Mouse (Mus musculus) megakaryocyte, embryonic 14.5 days (primary cell): ENCODE data around the gene Ace2. TPM values are rescaled to one million over a fixed set of nuclear protein-coding genes. Genes with fewer than 3 reads are reported as not detected.

ENCODE experiments used
- H3K27me3 ChIP-seq: replicated peaks from 2 replicates; pipeline ENCODE3; 2012; ENCODE audit warnings: inconsistent platforms
- H3K36me3 ChIP-seq: replicated peaks from 2 replicates; pipeline ENCODE3; 2012; ENCODE audit warnings: low read length, inconsistent platforms, mixed read lengths
- H3K4me1 ChIP-seq: 2 replicates; pipeline ENCODE4 v1.6.1; 2012; ENCODE audit warnings: inconsistent platforms
- H3K4me3 ChIP-seq: replicated peaks from 2 replicates; pipeline ENCODE3; 2012; ENCODE audit warnings: moderate library complexity, mild to moderate bottlenecking, inconsistent platforms
- H3K9me3 ChIP-seq: 2 replicates; pipeline ENCODE4 v1.6.1; 2012; ENCODE audit warnings: inconsistent platforms
- FLI1 ChIP-seq: IDR thresholded peaks from 2 replicates; pipeline ENCODE4 v1.6.1; 2012; ENCODE audit warnings: low read length, inconsistent platforms, mixed read lengths
- GATA1 ChIP-seq: IDR thresholded peaks from 3 replicates; pipeline ENCODE4 v1.6.1; 2012; ENCODE audit warnings: mixed read lengths, low read length, inconsistent platforms, borderline replicate concordance
- polyA plus RNA-seq: library from polyadenylated mRNA; stranded (reverse); fragments of >175 nt; gene quantifications from 2 replicates; pipeline ENCODE4 v1.2.3, GENCODE M21; 2012; ENCODE audit warnings: low replicate concordance; ENCODE audit not compliant: insufficient read depth

Gene Ace2
- polyA plus RNA-seq, 1 experiment, result 0.02 TPM

DNA sequence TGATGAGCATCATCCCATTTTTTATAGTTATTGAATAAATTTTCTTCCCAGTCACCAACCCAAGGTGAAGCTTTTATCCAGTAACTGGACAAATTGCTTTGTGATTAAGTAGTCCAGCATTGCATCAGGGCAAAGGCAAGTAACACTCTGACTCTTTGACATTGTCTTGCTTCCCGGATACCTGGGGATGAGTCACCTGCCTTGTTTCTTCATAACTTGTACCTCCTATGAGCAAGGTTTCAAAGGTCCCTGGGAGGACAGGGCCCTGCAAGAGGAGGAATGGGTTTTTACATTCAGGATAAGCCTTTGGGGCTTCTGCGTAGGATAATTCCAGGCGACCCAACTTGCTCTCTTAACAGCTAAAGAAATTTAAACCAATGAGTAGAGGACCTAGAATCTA lies 15.2 kb upstream of the Ace2 start:
- 0 out of 2 replicates have a peak, but pooled peaks cover 3% of the 10 kb centered on the region for H3K4me1 ChIP-seq
- peaks cover 7% of the 10 kb centered on the region for H3K27me3 ChIP-seq
- TF ChIP-seq GATA1 (no peak), FLI1 (no peak)
- no peak overlapping the region for H3K4me3 ChIP-seq
- H3K36me3 ChIP-seq, result no peaks in the 10 kb centered on the region
- H3K9me3 ChIP-seq, result 0 out of 2 replicates have a peak, but pooled peaks cover 3% of the 10 kb centered on the region

DNA sequence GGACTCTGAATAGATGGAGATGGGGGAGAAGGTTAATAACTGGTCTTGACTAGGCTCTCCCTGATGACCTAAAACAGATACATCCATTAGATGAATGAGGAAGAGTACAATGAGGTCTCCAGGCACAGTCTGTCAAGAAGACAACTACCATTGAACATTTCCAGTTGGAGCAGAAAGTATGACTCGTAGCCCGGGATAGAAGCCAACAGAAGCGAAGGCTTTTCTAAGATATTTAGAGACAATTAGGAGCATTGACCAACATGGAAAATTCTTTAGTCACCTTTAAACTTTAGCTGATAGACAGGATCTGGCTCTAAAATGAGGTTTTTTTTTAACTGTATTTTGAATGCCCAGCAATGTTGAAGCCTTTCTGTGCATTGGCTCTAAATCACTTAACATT lies 5.6 kb upstream of the Ace2 start:
- Histone ChIP-seq H3K27me3 (peaks cover 10% of the 10 kb centered on the region), H3K4me3 (no peak overlapping the region), H3K9me3 (no peaks in the 10 kb centered on the region), H3K4me1 (no peaks in the 10 kb centered on the region), H3K36me3 (no peaks in the 10 kb centered on the region)
- TF ChIP-seq GATA1, result no peak
- no peak for TF ChIP-seq FLI1

DNA sequence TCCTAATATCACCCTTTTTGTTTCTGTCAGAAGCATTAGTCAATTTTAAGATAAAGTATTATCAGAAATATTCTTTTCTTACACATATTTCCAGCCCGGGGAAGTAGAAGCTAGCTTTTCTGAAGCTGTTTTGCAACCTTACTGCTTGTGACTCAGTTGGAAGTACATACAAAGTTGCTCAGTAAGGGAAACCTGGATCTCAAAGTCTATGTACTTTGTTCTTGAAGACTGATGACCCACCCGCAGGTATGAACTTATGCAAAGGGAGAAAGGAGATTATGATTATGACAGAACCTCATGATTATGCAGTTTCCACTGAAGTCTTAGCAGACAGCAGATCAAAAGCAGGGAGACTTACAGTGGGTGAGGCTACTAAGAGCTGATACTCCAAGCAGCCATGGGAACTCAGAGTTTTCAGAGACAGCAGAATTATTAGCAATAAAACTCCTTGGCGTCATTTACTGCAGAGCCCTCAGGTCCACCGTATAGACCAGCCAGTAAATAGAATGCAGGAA lies 3.8 kb upstream of the Ace2 start:
- Histone ChIP-seq H3K9me3 (no peaks in the 10 kb centered on the region), H3K4me1 (no peaks in the 10 kb centered on the region), H3K27me3 (peaks cover 9% of the 10 kb centered on the region), H3K36me3 (no peaks in the 10 kb centered on the region), H3K4me3 (no peak overlapping the region)
- TF ChIP-seq FLI1 (no peak), GATA1 (no peak)

DNA sequence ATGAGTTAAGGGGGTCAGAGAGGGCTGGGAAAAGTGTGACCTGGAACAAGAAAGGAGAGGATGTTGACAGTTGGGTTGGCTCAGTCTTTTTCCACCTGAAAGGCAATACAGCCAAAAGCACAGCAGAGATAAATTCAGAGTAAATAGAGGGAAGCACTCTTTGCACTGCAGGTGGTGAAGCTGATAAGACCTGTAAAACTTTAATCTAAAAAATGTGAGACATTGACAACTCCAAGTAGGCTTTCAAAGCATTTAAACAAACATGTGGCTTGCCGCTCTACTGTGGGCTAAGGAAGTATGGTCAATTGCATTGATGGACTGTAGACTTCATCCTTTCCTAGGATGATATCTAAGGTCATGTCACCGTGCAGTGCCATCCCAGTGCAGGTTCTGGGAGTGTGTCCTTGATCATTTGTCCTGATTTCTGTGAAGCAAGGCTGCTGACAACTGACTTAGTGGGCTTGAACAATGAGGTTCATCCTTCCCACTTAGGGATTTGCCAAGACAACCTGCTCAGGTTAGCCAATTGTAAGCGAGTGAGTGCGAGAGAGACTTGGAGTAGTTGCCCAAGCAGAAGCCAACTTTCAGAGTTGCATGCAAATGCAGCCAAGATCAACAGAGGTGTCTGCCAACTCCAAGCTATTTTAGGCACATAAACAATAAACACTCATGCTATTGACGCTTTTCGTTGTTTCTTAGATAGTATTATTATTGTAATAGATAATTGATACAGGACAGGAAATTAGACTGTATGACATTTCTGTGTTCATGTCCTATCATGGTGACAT lies 6.5 kb downstream of the Ace2 start:
- TF ChIP-seq FLI1 (no peak), GATA1 (no peak)
- Histone ChIP-seq H3K4me3 (no peak overlapping the region), H3K36me3 (no peaks in the 10 kb centered on the region), H3K9me3 (no peaks in the 10 kb centered on the region), H3K27me3 (peaks cover 7% of the 10 kb centered on the region), H3K4me1 (no peaks in the 10 kb centered on the region)

DNA sequence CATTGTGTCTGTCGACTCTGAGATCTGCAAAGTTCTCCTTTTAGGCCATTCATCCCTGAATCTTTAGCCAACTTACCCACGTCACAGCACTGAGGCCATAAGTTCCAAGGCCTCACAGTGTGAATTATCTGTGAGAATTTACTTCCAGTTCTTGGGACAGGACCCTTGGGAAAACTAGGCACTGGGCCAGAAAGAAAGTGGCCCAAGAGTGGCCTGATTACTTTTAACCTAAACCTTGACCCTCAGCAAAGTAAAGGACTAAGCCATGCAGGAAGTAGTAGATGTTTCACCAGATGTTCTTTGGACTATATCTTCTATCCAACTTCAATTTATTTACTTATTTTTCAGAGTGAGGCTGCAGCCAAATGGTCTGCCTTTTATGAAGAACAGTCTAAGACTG lies 13.6 kb downstream of the Ace2 start:
- peaks cover 3% of the 10 kb centered on the region for H3K27me3 ChIP-seq
- no peak for TF ChIP-seq GATA1
- TF ChIP-seq FLI1, result no peak
- H3K4me3 ChIP-seq, result no peak overlapping the region
- H3K9me3 ChIP-seq, result peaks cover 5% of the 10 kb centered on the region
- H3K36me3 ChIP-seq, result no peaks in the 10 kb centered on the region
- no peaks in the 10 kb centered on the region for H3K4me1 ChIP-seq

DNA sequence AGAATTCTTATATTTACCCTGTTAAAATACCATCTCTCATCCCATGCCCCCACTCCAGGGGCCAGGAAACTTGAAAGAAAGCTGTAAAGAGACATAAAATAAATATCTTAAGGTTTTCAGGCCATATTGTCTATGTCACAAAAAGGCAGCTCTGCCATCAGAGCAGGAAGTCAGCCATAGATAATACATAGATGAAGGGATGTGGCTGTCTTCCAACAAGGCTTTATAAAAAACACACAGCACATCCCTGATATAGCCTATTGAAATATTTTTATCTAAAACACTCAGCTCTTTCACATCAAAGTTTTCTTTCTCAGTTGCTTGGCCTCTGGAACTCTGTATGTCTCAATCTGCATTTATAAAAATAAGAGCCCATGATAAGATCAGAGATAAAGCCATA lies 14.5 kb downstream of the Ace2 start:
- Histone ChIP-seq H3K27me3 (peaks cover 3% of the 10 kb centered on the region), H3K9me3 (peaks cover 5% of the 10 kb centered on the region), H3K4me1 (no peaks in the 10 kb centered on the region), H3K36me3 (no peaks in the 10 kb centered on the region), H3K4me3 (no peak overlapping the region)
- no peak for TF ChIP-seq GATA1
- no peak for TF ChIP-seq FLI1

DNA sequence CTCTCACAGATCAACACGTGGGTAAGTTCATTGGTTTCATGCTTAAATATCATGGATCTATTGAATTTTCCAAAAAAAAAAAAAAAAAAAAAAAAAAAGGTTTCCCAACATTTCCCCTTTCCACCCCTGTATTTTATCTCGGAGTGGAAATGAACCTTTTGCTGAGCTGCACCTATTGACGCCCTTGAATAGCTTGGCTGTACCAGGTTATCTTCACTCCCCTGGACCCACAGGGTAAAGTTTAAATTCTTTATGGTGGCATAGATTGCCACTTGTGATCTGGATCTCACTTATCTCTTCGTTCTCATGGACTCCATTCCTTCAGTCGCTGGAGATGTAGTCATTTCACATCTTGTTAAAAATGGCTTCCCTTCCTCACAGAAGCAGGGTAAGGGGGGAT lies 15.5 kb downstream of the Ace2 start:
- Histone ChIP-seq H3K36me3 (no peaks in the 10 kb centered on the region), H3K4me1 (no peaks in the 10 kb centered on the region), H3K9me3 (peaks cover 5% of the 10 kb centered on the region), H3K4me3 (no peak overlapping the region), H3K27me3 (peaks cover 3% of the 10 kb centered on the region)
- TF ChIP-seq FLI1 (no peak), GATA1 (no peak)

DNA sequence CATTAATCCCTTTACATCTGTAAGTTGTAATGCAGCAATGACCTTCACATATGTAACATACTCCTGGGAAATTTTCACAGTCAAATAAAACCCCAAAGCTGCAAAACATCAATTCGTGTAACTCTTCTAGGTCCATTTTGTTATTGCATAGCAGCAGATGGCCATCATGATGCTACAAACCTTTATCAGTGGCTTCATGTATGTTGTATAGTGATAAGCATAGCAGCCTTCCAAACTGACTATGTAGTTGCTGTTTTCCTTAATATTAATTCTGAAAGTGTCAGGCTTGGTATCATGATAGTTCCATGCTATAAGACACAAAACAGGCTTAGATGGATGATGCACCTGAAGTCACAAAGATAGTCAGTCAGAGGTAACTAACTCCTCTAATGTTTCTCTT lies 25.5 kb downstream of the Ace2 start:
- Histone ChIP-seq H3K9me3 (no peaks in the 10 kb centered on the region), H3K4me3 (no peak overlapping the region), H3K4me1 (no peaks in the 10 kb centered on the region), H3K27me3 (peaks cover 3% of the 10 kb centered on the region), H3K36me3 (no peaks in the 10 kb centered on the region)
- TF ChIP-seq GATA1, result no peak
- TF ChIP-seq FLI1, result no peak

DNA sequence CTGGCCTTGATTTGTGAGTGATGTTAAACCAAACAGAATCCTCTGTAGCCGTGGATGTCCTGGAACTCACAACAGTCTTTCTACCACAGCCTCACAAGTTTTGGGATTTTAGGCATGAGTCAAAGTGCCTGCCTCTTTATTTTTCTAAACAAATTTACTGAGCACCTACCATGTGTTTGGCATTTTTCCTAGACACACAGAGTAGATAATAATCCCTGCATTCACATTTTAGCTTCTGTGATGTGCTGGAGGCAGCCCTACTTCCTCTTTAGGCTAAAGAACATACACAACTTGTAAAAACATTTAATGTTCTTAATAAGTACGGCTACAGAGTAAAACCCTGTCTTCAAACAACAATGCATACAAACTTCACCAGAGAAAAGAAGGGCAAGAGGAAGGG lies 31.9 kb downstream of the Ace2 start:
- H3K36me3 ChIP-seq, result no peaks in the 10 kb centered on the region
- H3K9me3 ChIP-seq, result no peaks in the 10 kb centered on the region
- no peak overlapping the region for H3K4me3 ChIP-seq
- no peaks in the 10 kb centered on the region for H3K4me1 ChIP-seq
- TF ChIP-seq GATA1, result no peak
- TF ChIP-seq FLI1, result no peak
- peaks cover 4% of the 10 kb centered on the region for H3K27me3 ChIP-seq

DNA sequence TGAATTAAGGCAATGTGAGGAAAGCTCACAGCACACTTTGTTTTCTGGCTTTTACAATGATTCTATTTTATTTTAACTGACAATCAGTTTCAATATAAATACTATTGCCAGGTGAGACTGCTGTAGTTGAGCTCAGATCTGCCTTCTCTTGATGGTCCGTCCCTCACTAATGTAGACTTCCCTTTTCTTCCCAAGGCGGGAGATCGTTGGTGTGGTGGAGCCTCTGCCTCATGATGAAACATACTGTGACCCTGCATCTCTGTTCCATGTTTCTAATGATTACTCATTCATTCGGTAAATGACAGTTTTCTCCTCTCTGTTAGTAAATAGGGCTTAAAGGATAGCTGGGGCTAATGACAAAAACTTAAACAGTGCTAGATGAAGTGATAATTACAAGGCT lies 34.7 kb downstream of the Ace2 start:
- no peaks in the 10 kb centered on the region for H3K36me3 ChIP-seq
- H3K9me3 ChIP-seq, result no peaks in the 10 kb centered on the region
- TF ChIP-seq GATA1 (no peak), FLI1 (no peak)
- H3K4me3 ChIP-seq, result no peak overlapping the region
- peaks cover 2% of the 10 kb centered on the region for H3K27me3 ChIP-seq
- H3K4me1 ChIP-seq, result no peaks in the 10 kb centered on the region
